Mouse (Mus musculus) myocyte (in vitro differentiated cells): Measurements from ENCODE around the gene Coro2a.

Experiments used
- CEBPB ChIP-seq: IDR thresholded peaks from 2 replicates; pipeline ENCODE4 v1.6.1; 2011; ENCODE audit warnings: mild to moderate bottlenecking, moderate library complexity; ENCODE audit not compliant: poor library complexity, insufficient read depth, severe bottlenecking
- E2F4 ChIP-seq: IDR thresholded peaks from one replicate; pipeline ENCODE4 v1.6.1; 2011; ENCODE audit warnings: mild to moderate bottlenecking, control low read depth, moderate library complexity; ENCODE audit not compliant: insufficient read depth
- MAX ChIP-seq: IDR thresholded peaks from one replicate; pipeline ENCODE4 v1.6.1; 2011; ENCODE audit warnings: low read depth, mild to moderate bottlenecking, control low read depth
- MYOD1 ChIP-seq, 3 experiments: IDR thresholded peaks; one replicate each; pipeline ENCODE4 v1.6.1; 2011; ENCODE audit warnings: control low read depth in 2 of 3, low read depth in 2 of 3, mild to moderate bottlenecking in 2 of 3, moderate library complexity in 1 of 3; ENCODE audit not compliant: insufficient read length in 2 of 3, control insufficient read depth in 1 of 3
- MYOG ChIP-seq, 3 experiments: IDR thresholded peaks; one replicate each; pipeline ENCODE4 v1.6.1; 2011; ENCODE audit warnings: control low read depth in 2 of 3, low read depth in 2 of 3, mild to moderate bottlenecking in 2 of 3; ENCODE audit not compliant: insufficient read length in 2 of 3, control insufficient read depth in 1 of 3, insufficient read depth in 1 of 3
- POLR2A ChIP-seq: IDR thresholded peaks from one replicate; pipeline ENCODE4 v1.6.1; 2011; ENCODE audit warnings: low read depth, mild to moderate bottlenecking, control low read depth, moderate library complexity; ENCODE audit not compliant: insufficient read length
- POLR2AphosphoS2 ChIP-seq: IDR thresholded peaks from one replicate; pipeline ENCODE4 v1.6.1; 2011; ENCODE audit warnings: low read depth, control low read depth; ENCODE audit not compliant: insufficient read length
- REST ChIP-seq: IDR thresholded peaks from one replicate; pipeline ENCODE4 v1.6.1; 2011; ENCODE audit warnings: mild to moderate bottlenecking, control low read depth, moderate library complexity; ENCODE audit not compliant: insufficient read depth, insufficient read length
- SRF ChIP-seq: IDR thresholded peaks from one replicate; pipeline ENCODE4 v1.6.1; 2011; ENCODE audit warnings: low read depth; ENCODE audit not compliant: control insufficient read depth, insufficient read length
- TCF12 ChIP-seq: IDR thresholded peaks from one replicate; pipeline ENCODE4 v1.6.1; 2011; ENCODE audit warnings: mild to moderate bottlenecking, control low read depth; ENCODE audit not compliant: poor library complexity, insufficient read depth, severe bottlenecking
- TCF3 ChIP-seq: IDR thresholded peaks from one replicate; pipeline ENCODE4 v1.6.1; 2011; ENCODE audit warnings: low read depth, control low read depth; ENCODE audit not compliant: insufficient read length
- USF1 ChIP-seq: IDR thresholded peaks from one replicate; pipeline ENCODE4 v1.6.1; 2011; ENCODE audit warnings: low read depth, mild to moderate bottlenecking, control low read depth, moderate library complexity

DNA sequence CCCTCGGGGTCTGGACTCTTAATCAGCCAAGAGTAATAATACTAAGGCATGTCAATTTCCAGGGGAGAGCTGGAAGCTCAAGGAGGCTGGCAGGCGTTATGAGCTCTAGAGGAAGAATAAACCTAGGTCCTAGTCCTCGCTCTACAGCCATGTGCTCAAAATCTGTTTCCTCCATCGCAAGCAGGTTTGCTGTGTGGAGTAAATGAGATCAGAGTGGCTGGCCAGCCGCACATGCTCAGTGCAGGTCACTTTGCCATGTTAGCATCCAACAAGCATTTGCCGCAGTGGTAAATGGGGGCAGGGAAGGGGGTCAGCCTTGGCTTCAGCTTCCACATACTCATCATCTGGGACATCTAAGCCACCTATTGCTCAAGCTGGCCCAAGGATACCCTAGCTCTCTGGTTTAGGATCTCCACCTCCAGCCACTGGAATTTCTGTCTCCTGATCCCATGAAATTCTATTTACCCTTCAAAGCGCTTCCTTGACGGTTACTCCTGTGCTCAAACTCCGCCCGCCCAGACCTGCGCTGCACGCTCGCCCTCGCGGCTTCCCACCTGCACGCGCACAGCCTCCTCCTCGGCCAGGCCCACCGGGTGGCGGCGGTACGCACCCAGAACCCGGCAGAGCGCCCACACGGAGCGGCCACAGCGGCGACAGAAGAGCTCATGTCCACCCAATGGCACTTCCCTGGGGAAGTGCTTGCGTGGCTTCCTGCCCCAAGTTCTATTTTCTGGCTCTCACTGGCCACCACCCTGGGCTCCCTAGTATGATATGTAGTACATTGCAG, 67.9 kb downstream of the Coro2a start:
- TF ChIP-seq POLR2A (no peak), MYOD1 (IDR thresholded peaks at IDR 0.05; ENCODE audit: control insufficient read depth in 1 of 3, insufficient read length in 2 of 3, low read depth in 2 of 3) (no peak), USF1 (no peak), MAX (no peak), TCF12 (no peak), MYOG (IDR thresholded peaks at IDR 0.05; ENCODE audit: control insufficient read depth in 1 of 3, insufficient read depth in 1 of 3, insufficient read length in 2 of 3, low read depth in 2 of 3) (no peak), CEBPB (no peak), POLR2AphosphoS2 (no peak), TCF3 (no peak), REST (no peak), E2F4 (no peak), SRF (no peak)
